Mouse (Mus musculus) left cerebral cortex, adult 6 months (tissue): ENCODE data around the gene Mgat4c. TPM values are rescaled to one million over a fixed set of nuclear protein-coding genes. Genes with fewer than 3 reads are reported as not detected.

Source experiments
- long read RNA-seq, 2 experiments: library from polyadenylated mRNA; unstranded; transcript quantifications; one replicate each; pipeline ENCODE4 v2.0.0; 2019 to 2020
- polyA plus RNA-seq: library from polyadenylated mRNA; unstranded; fragments of <200 nt; fragmentation: Nextera tagmentation; gene quantifications from 2 replicates; pipeline ENCODE4 v1.2.3, GENCODE M21; 2021

Mgat4c gene
- polyA plus RNA-seq: 7.4 and 8.1 TPM in 2 replicates
- long read RNA-seq, experiment 1, partial matches to known transcripts: 9 of 23 reads
- long read RNA-seq, experiment 1, other reads (novel, unspliced or antisense): 7 of 23 reads
- long read RNA-seq, experiment 2, partial matches to known transcripts: 3 of 10 reads
- long read RNA-seq, experiment 2, other reads (novel, unspliced or antisense): 6 of 10 reads

GRCm38 (mm10) chr10:101681437-101681912, at the start of gene Mgat4c:
Gene Mgat4c, plus strand, starts transcription at chr10:101681487.

